Mouse (Mus musculus) hindbrain, embryonic 16.5 days (tissue): ENCODE measurements at regions not wholly inside any gene's neighbourhood (a gene's known extent, or its start where the extent isn't known, plus 50 kb on each side); places are given as distances from the start of the nearest gene placed in this dataset.

Experiments used
- ATAC-seq: fragments of 200-750 bp; cut with Nextera tagmentation; 2 replicates; pipeline ENCODE4 v1.8.0; 2017; ENCODE audit warnings: moderate TSS enrichment, moderate library complexity
- H3K27ac ChIP-seq: fragments of 300-500 bp; sonication (generic); 2 replicates; pipeline ENCODE4 v1.5.1; 2014; ENCODE audit warnings: low read depth, mild to moderate bottlenecking, control low read depth, low read length, moderate library complexity
- H3K27me3 ChIP-seq: fragments of 300-500 bp; sonication (generic); replicated peaks from 2 replicates; pipeline ENCODE4 v1.6.1; 2014; ENCODE audit warnings: low read length; ENCODE audit not compliant: control insufficient read depth, insufficient read depth
- H3K36me3 ChIP-seq: fragments of 300-500 bp; sonication (generic); 2 replicates; pipeline ENCODE4 v1.6.1; 2014; ENCODE audit warnings: mild to moderate bottlenecking, low read length, moderate library complexity, mixed read lengths; ENCODE audit not compliant: control insufficient read depth, insufficient read depth
- H3K4me1 ChIP-seq: fragments of 300-500 bp; sonication (generic); 2 replicates; pipeline ENCODE4 v1.6.1; 2014; ENCODE audit warnings: low read depth, low read length; ENCODE audit not compliant: control insufficient read depth, insufficient read depth
- H3K4me2 ChIP-seq: fragments of 300-500 bp; sonication (generic); 2 replicates; pipeline ENCODE4 v1.6.1; 2014; ENCODE audit warnings: mild to moderate bottlenecking, low read length, control low read depth, moderate library complexity
- H3K4me3 ChIP-seq: fragments of 300-500 bp; sonication (generic); 2 replicates; pipeline ENCODE4 v1.5.1; 2014; ENCODE audit warnings: mild to moderate bottlenecking, low read length, control low read depth, moderate library complexity
- H3K9ac ChIP-seq: fragments of 300-500 bp; sonication (generic); 2 replicates; pipeline ENCODE4 v1.6.1; 2014; ENCODE audit warnings: low read depth, mild to moderate bottlenecking, control low read depth, low read length, moderate library complexity
- H3K9me3 ChIP-seq: fragments of 300-500 bp; sonication (generic); 2 replicates; pipeline ENCODE4 v1.6.1; 2014; ENCODE audit warnings: mild to moderate bottlenecking, low read length, moderate library complexity; ENCODE audit not compliant: control insufficient read depth
- WGBS: fragments of 180-500 bp; shearing (Covaris S2); extraction: QIAGEN DNeasy Blood & Tissue Kit; methylation state at CpG from one replicate; pipeline ENCODE4 v1.1.7; 2014; 5-methylcytosine and 5-hydroxymethylcytosine counted together

DNA sequence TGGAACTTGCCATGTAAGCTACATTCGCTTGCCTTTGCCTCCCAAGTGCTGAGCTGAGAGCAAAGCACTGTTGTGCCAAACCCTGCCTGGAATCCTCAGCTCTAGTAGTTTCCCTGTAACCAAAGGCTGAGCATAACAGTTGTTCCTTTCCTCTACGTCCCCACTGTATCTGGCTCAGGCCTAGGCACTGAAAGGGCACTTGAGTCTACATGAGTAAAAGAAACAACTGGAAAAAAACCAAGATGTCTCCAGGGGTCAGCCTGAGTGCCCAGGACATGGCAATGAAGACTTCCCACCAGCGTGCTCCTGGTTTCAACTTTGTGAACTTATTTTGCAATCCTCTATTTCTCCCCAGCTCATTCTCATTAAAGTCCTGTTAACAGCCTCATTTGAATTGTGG is 150.5 kb upstream of the Bcl6 start:
- no peak for ATAC-seq
- WGBS, result 88% methylated on average over 3 of the region's 3 CpGs
- Histone ChIP-seq H3K9ac (no peak overlapping the region), H3K36me3 (no peaks in the 10 kb centered on the region), H3K27ac (no peak overlapping the region), H3K4me3 (no peak overlapping the region), H3K9me3 (no peaks in the 10 kb centered on the region), H3K27me3 (no peaks in the 10 kb centered on the region), H3K4me2 (no peak overlapping the region), H3K4me1 (no peaks in the 10 kb centered on the region)

DNA sequence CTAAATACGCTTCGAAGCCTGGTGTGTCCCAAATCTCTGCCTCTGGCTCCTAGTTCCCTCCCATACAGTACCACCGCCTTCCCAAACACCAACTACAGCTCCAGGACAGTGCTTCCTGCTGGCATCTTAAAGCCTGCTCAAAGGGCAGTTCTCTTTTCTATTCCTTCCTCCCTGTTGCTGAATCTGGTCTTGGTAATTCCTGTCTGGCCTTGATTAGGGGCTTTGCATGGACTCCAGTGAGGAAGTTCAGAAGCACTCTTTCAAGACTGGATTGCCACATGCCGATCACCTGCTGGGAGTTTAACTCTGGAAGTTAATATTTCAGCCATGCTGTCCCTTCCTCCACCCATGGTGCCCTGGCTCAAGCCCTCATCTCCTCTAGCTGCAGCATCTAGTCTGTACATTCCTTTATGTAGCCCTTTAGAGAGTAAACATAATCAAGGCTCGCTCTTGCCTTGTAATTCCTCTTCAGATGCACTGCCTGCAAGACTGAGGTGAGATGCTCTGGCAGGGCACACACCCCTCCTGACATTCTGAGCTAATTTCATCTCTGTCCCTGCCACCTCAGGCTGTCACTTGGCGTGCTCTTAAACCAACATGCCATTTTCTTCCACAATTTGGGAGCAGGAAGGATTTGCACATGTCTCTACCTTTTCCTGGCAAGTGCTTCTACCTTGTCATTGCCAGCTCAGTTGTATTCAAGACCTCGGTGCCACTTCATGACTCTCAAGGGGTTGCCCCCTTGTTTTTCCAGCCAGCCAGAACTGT is 148.8 kb upstream of the Bcl6 start:
- Histone ChIP-seq H3K27ac (no peak overlapping the region), H3K9me3 (no peaks in the 10 kb centered on the region), H3K4me3 (no peak overlapping the region), H3K27me3 (no peaks in the 10 kb centered on the region), H3K4me2 (no peak overlapping the region), H3K4me1 (no peaks in the 10 kb centered on the region), H3K36me3 (no peaks in the 10 kb centered on the region), H3K9ac (no peak overlapping the region)
- ATAC-seq, result no peak
- 80% methylated on average over 7 of the region's 7 CpGs for WGBS

- no peak overlapping the region for H3K4me2 ChIP-seq
- no peak overlapping the region for H3K9ac ChIP-seq
- no peak overlapping the region for H3K4me3 ChIP-seq
- H3K27me3 ChIP-seq, result no peaks in the 10 kb centered on the region
- ATAC-seq, result no peak
- 61% methylated on average over 5 of the region's 5 CpGs for WGBS
- H3K36me3 ChIP-seq, result no peaks in the 10 kb centered on the region
- no peaks in the 10 kb centered on the region for H3K4me1 ChIP-seq
- H3K9me3 ChIP-seq, result no peaks in the 10 kb centered on the region
- H3K27ac ChIP-seq, result no peak overlapping the region
Measured at GRCm38 (mm10) chr16:24136483-24137148, 148.0 kb upstream of the Bcl6 start.

- no peak overlapping the region for H3K4me3 ChIP-seq
- H3K9ac ChIP-seq, result no peak overlapping the region
- 97% methylated on average over 5 of the region's 5 CpGs for WGBS
- H3K27me3 ChIP-seq, result no peaks in the 10 kb centered on the region
- H3K4me1 ChIP-seq, result no peaks in the 10 kb centered on the region
- H3K27ac ChIP-seq, result no peak overlapping the region
- H3K4me2 ChIP-seq, result no peak overlapping the region
- no peaks in the 10 kb centered on the region for H3K9me3 ChIP-seq
- no peak for ATAC-seq
- H3K36me3 ChIP-seq, result no peaks in the 10 kb centered on the region
Measured at GRCm38 (mm10) chr16:24135841-24136240, 147.2 kb upstream of the Bcl6 start.

DNA sequence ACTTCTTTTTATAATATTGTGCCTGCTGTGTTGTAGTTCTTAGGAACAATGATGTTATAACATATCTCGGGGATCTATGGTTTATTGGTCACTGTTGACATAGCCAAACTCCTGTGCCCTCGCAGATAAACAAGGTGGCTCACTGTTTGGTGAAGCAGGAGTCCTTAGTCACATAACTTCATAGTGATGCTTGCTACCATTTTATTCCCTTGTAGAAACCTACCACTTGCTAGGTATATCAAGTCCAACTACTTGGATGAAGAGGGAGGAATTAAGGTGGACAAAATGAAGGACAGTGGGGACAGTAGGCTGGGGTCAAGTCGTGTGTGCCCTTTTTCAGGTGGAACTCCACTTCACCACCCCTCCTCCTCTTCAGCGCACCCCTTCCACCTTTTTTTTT is 146.7 kb upstream of the Bcl6 start:
- WGBS, result 92% methylated on average over 4 of the region's 4 CpGs
- no peak overlapping the region for H3K4me3 ChIP-seq
- no peaks in the 10 kb centered on the region for H3K9me3 ChIP-seq
- no peak for ATAC-seq
- no peaks in the 10 kb centered on the region for H3K4me1 ChIP-seq
- H3K4me2 ChIP-seq, result no peak overlapping the region
- no peaks in the 10 kb centered on the region for H3K36me3 ChIP-seq
- no peak overlapping the region for H3K27ac ChIP-seq
- no peaks in the 10 kb centered on the region for H3K27me3 ChIP-seq
- H3K9ac ChIP-seq, result no peak overlapping the region

GRCm38 (mm10) chr16:24134486-24135050 is 145.9 kb upstream of the Bcl6 start:
- H3K4me3 ChIP-seq, result no peak overlapping the region
- no peaks in the 10 kb centered on the region for H3K9me3 ChIP-seq
- no peak overlapping the region for H3K4me2 ChIP-seq
- ATAC-seq, result no peak
- no peaks in the 10 kb centered on the region for H3K27me3 ChIP-seq
- no peak overlapping the region for H3K27ac ChIP-seq
- H3K4me1 ChIP-seq, result no peaks in the 10 kb centered on the region
- no peak overlapping the region for H3K9ac ChIP-seq
- 88% methylated on average over 4 of the region's 4 CpGs for WGBS
- no peaks in the 10 kb centered on the region for H3K36me3 ChIP-seq

DNA sequence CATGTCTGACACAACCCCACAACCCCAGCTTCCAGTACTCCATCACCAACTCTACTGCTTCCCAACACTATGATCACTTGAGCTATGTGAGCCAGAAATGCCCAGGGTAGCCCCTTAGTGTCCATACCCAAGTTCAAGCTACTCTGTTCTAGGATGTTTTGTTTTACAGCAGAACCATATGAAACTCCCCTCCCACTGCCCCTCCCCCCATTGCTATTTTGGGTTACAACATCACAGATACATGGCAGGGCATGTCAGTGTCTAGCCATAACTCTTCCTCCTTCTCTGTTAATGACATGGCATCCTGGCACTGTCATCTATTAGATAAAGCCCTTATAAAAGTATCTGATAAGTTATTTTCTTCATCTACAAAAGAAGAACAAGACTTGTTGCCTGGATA is 142.0 kb upstream of the Bcl6 start:
- Histone ChIP-seq H3K27ac (no peak overlapping the region), H3K9ac (no peak overlapping the region), H3K4me2 (no peak overlapping the region), H3K36me3 (no peaks in the 10 kb centered on the region), H3K4me3 (no peak overlapping the region), H3K9me3 (no peaks in the 10 kb centered on the region), H3K27me3 (no peaks in the 10 kb centered on the region), H3K4me1 (no peaks in the 10 kb centered on the region)
- ATAC-seq, result no peak

DNA sequence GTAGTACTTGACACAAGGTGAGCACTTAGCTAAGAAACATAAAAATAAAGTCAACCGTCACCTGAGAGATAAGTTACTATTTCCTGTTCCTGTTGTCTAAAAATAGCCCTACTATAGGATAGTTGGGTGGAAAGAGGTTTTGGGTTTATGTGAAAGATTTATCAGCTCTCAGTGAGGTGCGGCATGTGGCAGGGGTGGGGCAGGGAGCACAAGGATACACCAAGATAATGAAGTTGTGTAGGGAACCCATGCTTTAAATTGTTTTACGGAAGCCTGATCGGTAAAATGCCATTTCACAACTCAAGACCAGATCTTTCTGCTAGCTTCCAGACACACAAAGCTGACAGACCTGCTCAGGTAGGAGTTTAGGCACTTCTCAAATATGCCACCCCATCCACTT is 141.0 kb upstream of the Bcl6 start:
- WGBS, result 96% methylated on average over 4 of the region's 4 CpGs
- no peak for ATAC-seq
- H3K4me1 ChIP-seq, result no peaks in the 10 kb centered on the region
- H3K4me3 ChIP-seq, result no peak overlapping the region
- no peak overlapping the region for H3K27ac ChIP-seq
- no peaks in the 10 kb centered on the region for H3K36me3 ChIP-seq
- H3K9ac ChIP-seq, result no peak overlapping the region
- no peaks in the 10 kb centered on the region for H3K9me3 ChIP-seq
- no peaks in the 10 kb centered on the region for H3K27me3 ChIP-seq
- H3K4me2 ChIP-seq, result no peak overlapping the region

DNA sequence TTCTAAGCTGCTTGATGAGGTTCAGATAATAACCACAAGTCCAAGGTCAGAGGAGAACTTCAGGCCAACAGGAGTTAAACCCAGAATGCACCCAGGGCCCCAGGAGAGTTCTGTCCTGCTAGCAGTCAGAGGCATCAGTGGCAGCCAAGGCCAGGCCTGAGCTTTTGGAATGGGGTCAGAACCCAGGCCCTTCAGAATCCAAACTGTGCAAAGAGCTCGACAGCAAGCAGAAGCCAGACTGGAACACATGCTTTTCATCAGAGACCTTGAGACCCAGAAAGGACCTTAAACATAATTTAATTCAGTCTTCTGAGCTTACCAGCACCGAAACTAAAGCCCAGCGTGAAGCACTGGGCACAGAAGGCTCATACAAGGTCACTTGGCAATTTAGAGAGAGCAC is 139.9 kb upstream of the Bcl6 start:
- no peak overlapping the region for H3K4me3 ChIP-seq
- H3K36me3 ChIP-seq, result no peaks in the 10 kb centered on the region
- WGBS, result 42% methylated on average over 3 of the region's 3 CpGs
- no peak overlapping the region for H3K4me2 ChIP-seq
- no peak for ATAC-seq
- no peak overlapping the region for H3K27ac ChIP-seq
- no peak overlapping the region for H3K9ac ChIP-seq
- no peaks in the 10 kb centered on the region for H3K4me1 ChIP-seq
- no peaks in the 10 kb centered on the region for H3K27me3 ChIP-seq
- H3K9me3 ChIP-seq, result no peaks in the 10 kb centered on the region
